Mouse (Mus musculus) myocyte (in vitro differentiated cells): ENCODE measurements at regions not wholly inside any gene's neighbourhood (a gene's known extent, or its start where the extent isn't known, plus 50 kb on each side); places are given as distances from the start of the nearest gene placed in this dataset.
A peak's percentile ranks its signal among the peaks of the same experiment; 100 is the strongest.

ENCODE experiments used
- POLR2A ChIP-seq: IDR thresholded peaks from one replicate; pipeline ENCODE4 v1.6.1; 2011; ENCODE audit warnings: low read depth, mild to moderate bottlenecking, control low read depth, moderate library complexity; ENCODE audit not compliant: insufficient read length
- POLR2AphosphoS2 ChIP-seq: IDR thresholded peaks from one replicate; pipeline ENCODE4 v1.6.1; 2011; ENCODE audit warnings: low read depth, control low read depth; ENCODE audit not compliant: insufficient read length
- REST ChIP-seq: IDR thresholded peaks from one replicate; pipeline ENCODE4 v1.6.1; 2011; ENCODE audit warnings: mild to moderate bottlenecking, control low read depth, moderate library complexity; ENCODE audit not compliant: insufficient read depth, insufficient read length

GRCm38 (mm10) chr16:30186701-30187270 lies 80.5 kb downstream of the Cpn2 start:
- TF ChIP-seq POLR2A (peak; percentile 32), REST (no peak), POLR2AphosphoS2 (peak; percentile 11)
